Mouse (Mus musculus): ENCODE data around the gene Kdm3a. TPM values are rescaled to one million over a fixed set of nuclear protein-coding genes. Genes with fewer than 3 reads are reported as not detected.

Gene Kdm3a
- total and polyA plus RNA-seq, 3 experiments = 12.3 to 38.1 (median 22.5) TPM

DNA sequence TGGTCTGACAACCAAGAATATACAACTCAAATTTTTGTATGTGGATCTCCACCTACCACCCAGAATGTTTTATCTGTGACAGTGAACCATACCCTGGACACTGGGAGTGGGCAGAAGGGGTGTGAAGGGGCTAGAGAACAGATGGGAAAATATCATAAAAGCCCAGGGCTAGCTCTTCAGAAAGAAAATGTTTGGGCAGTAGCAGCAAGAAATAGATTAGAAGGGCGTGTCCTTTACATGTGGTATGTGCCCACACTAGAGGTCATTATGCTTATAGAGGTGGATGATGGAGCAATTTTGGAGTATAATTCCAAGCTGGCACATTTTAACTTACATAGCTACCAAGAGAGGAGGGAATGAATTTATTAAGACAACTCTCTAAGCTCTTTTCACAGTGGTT, 57.4 kb downstream of the Kdm3a start:
- in situ Hi-C loops (cut with MboI; ENCODE audit: low pct_ligation_motif_present, low pct_unique_long_range_greater_than_20kb, low sequenced_read_pairs) = no loop called here
- dilution Hi-C loops (cut with MboI; ENCODE audit: extremely low pct_ligation_motif_present, extremely low pct_unique_long_range_greater_than_20kb, low sequenced_read_pairs) = no loop called here
- Histone ChIP-seq H3K4me3 (replicated peaks in 1 of 3; ENCODE audit: low read depth in 2 of 3, low read length in 2 of 3, poor library complexity in 1 of 3) (no peak overlapping the region), H3K9ac (ENCODE audit: insufficient read depth, low read depth) (no peak overlapping the region), H3K4me1 (ENCODE audit: control insufficient read depth in 1 of 2, insufficient read depth in 2 of 2) (no peaks in the 10 kb centered on the region), H3K9me3 (replicated peaks; ENCODE audit: low read length) (no peaks in the 10 kb centered on the region), H3K27ac (ENCODE audit: insufficient read depth, low read depth) (no peak overlapping the region), H3K27me3 (replicated peaks) (no peaks in the 10 kb centered on the region), H3K36me3 (replicated peaks in 1 of 2; ENCODE audit: control insufficient read depth in 1 of 2, insufficient read depth in 1 of 2, low read length in 1 of 2) (peaks cover 33 to 75% of the 10 kb centered on the region in 2 experiments), H3K4me2 (ENCODE audit: insufficient read depth, low read depth, poor library complexity, severe bottlenecking) (no peak overlapping the region), H3K79me2 (replicated peaks; ENCODE audit: control insufficient read depth, extremely low read depth, insufficient read depth, poor library complexity, severe bottlenecking) (no peaks in the 10 kb centered on the region)
- no peak for TF ChIP-seq EP300 (IDR thresholded peaks at IDR 0.05; ENCODE audit: low read length)
- no peak for TF ChIP-seq ZNF384 (IDR thresholded peaks at IDR 0.05; ENCODE audit: low read depth, low read length)
- TF ChIP-seq ZC3H11A (IDR thresholded peaks at IDR 0.05; ENCODE audit: low read depth, low read length) = no peak
- no peak for TF ChIP-seq TBP (conservative IDR thresholded peaks at IDR 0.05; ENCODE audit: low read depth, low read length)
- no peak for TF ChIP-seq HCFC1 (IDR thresholded peaks at IDR 0.05; ENCODE audit: low read depth, low read length)
- TF ChIP-seq USF1 (IDR thresholded peaks at IDR 0.05; ENCODE audit: low read depth, low read length) = no peak
- no peak for TF ChIP-seq GABPA (IDR thresholded peaks at IDR 0.05; ENCODE audit: insufficient replicate concordance, low read depth, low read length)
- TF ChIP-seq CHD1 (IDR thresholded peaks at IDR 0.05; ENCODE audit: low read depth, low read length) = no peak
- TF ChIP-seq ETS1 (conservative IDR thresholded peaks at IDR 0.05; ENCODE audit: low read depth, low read length) = no peak
- TF ChIP-seq MXI1 (IDR thresholded peaks at IDR 0.05; ENCODE audit: low read depth, low read length) = no peak
- no peak for TF ChIP-seq CTCF (conservative IDR thresholded peaks at IDR 0.05 in 1 of 2, IDR thresholded peaks at IDR 0.05 in 1 of 2; ENCODE audit: low read depth in 2 of 2, low read length in 2 of 2)
- TF ChIP-seq MAZ (IDR thresholded peaks at IDR 0.05; ENCODE audit: low read depth, low read length) = no peak
- no peak for TF ChIP-seq BHLHE40 (IDR thresholded peaks at IDR 0.05; ENCODE audit: low read depth, low read length)
- no peak for TF ChIP-seq UBTF (IDR thresholded peaks at IDR 0.05; ENCODE audit: low read depth, low read length)
- no peak for TF ChIP-seq ELF1 (IDR thresholded peaks at IDR 0.05; ENCODE audit: low read depth, low read length)
- TF ChIP-seq USF2 (conservative IDR thresholded peaks at IDR 0.05; ENCODE audit: low read depth, low read length) = no peak
- DNase-seq (ENCODE audit: extremely low read depth) = no peak

DNA sequence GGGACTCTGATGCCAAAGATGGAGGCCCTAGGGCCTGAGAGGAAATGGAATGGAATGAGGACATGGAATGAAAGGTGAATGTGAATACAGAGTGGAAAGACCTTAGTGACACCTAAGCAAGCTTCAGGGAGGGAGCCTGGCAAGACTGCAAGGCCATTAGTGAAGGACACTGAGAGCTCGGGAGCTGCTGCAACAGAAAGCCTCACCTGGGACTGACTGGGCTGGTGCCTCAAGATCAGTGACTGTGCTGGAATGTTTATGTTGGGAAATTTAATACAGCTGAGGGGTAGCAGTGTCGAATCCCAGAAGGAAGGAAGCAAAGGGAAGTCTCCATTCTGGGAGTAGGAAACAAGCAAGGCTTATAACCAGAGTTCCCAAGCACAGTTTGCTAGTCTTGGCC, 63.8 kb downstream of the Kdm3a start:
- dilution Hi-C loops (cut with MboI; ENCODE audit: extremely low pct_ligation_motif_present, extremely low pct_unique_long_range_greater_than_20kb, low sequenced_read_pairs) (no loop called here), in situ Hi-C loops (cut with MboI; ENCODE audit: low pct_ligation_motif_present, low pct_unique_long_range_greater_than_20kb, low sequenced_read_pairs) (no loop called here)
- TF ChIP-seq JUND (conservative IDR thresholded peaks at IDR 0.05; ENCODE audit: low read depth, low read length) = no peak
- TF ChIP-seq UBTF (IDR thresholded peaks at IDR 0.05; ENCODE audit: low read depth, low read length) = no peak
- no peak for TF ChIP-seq MAFK (IDR thresholded peaks at IDR 0.05; ENCODE audit: insufficient replicate concordance, low read length)
- no peak for TF ChIP-seq NRF1 (IDR thresholded peaks at IDR 0.05; ENCODE audit: low read depth, low read length)
- no peak for TF ChIP-seq SIN3A (IDR thresholded peaks at IDR 0.05; ENCODE audit: low read length)
- TF ChIP-seq IRF4 (IDR thresholded peaks at IDR 0.05; ENCODE audit: low read depth, low read length) = no peak
- no peak for TF ChIP-seq ZC3H11A (IDR thresholded peaks at IDR 0.05; ENCODE audit: low read depth, low read length)
- no peak for TF ChIP-seq MEF2A (IDR thresholded peaks at IDR 0.05; ENCODE audit: borderline replicate concordance, low read depth, low read length)
- TF ChIP-seq ELF1 (IDR thresholded peaks at IDR 0.05; ENCODE audit: low read depth, low read length) = no peak
- TF ChIP-seq CHD2 (IDR thresholded peaks at IDR 0.05; ENCODE audit: low read length) = no peak
- no peak for TF ChIP-seq GABPA (IDR thresholded peaks at IDR 0.05; ENCODE audit: insufficient replicate concordance, low read depth, low read length)
- no peak for TF ChIP-seq ZKSCAN1 (IDR thresholded peaks at IDR 0.05; ENCODE audit: borderline replicate concordance, low read depth, low read length)
- no peak for TF ChIP-seq ETS1 (conservative IDR thresholded peaks at IDR 0.05; ENCODE audit: low read depth, low read length)
- TF ChIP-seq KAT2A (IDR thresholded peaks at IDR 0.05; ENCODE audit: insufficient replicate concordance, low read length) = no peak
- no peak for TF ChIP-seq HCFC1 (IDR thresholded peaks at IDR 0.05; ENCODE audit: low read depth, low read length)
- no peak for TF ChIP-seq RCOR1 (conservative IDR thresholded peaks at IDR 0.05; ENCODE audit: low read depth, low read length)
- Histone ChIP-seq H3K27me3 (replicated peaks) (no peaks in the 10 kb centered on the region), H3K4me2 (ENCODE audit: insufficient read depth, low read depth, poor library complexity, severe bottlenecking) (no peak overlapping the region), H3K9ac (ENCODE audit: insufficient read depth, low read depth) (no peak overlapping the region), H3K4me3 (replicated peaks in 1 of 3; ENCODE audit: low read depth in 2 of 3, low read length in 2 of 3, poor library complexity in 1 of 3) (no peak overlapping the region), H3K27ac (ENCODE audit: insufficient read depth, low read depth) (no peak overlapping the region), H3K36me3 (replicated peaks in 1 of 2; ENCODE audit: control insufficient read depth in 1 of 2, insufficient read depth in 1 of 2, low read length in 1 of 2) (peaks cover 17 to 63% of the 10 kb centered on the region in 2 experiments), H3K9me3 (replicated peaks; ENCODE audit: low read length) (no peaks in the 10 kb centered on the region), H3K4me1 (ENCODE audit: control insufficient read depth in 1 of 2, insufficient read depth in 2 of 2) (no peaks in the 10 kb centered on the region), H3K79me2 (replicated peaks; ENCODE audit: control insufficient read depth, extremely low read depth, insufficient read depth, poor library complexity, severe bottlenecking) (no peaks in the 10 kb centered on the region)
- DNase-seq (ENCODE audit: extremely low read depth) = no peak
